ENCODE assay signal across 34 mouse cellular contexts in the genomic region with DNA sequence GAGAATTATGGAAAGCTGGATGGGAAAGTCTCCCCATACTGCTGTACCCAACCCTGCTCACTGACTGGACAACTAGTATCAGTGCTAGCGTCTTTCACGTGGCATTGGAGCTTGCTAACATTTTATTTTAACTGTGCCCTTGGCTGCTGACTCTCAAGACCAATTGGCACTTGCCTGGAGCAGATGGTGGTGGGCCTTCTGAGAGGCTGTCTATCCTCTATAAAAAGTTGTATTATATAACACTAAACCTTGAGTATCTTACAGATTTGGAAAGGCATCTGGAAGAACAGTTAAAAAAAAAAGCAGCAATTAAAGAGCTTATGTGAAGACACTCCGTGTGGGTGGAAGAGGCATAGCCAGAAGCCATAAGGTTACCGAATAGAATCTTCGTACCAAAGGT. TPM values are rescaled to one million over a fixed set of nuclear protein-coding genes. Genes with fewer than 3 reads are reported as not detected.
DNase-seq lines count a peak whose midpoint lies in the region.
"Had no signal": no experiment of that assay in that cellular context is flagged by ENCODE, and none has a peak within 500 bp of the region (broad histone marks: within the 10 kb centered on the region; RNA-seq: fewer than 3 reads in every experiment).

No protein-coding gene starts in this region.

- peak; percentile 74 to 75 for DNase-seq in frontal cortex, adult 2 months (ENCODE audit: extremely low spot score in 1 of 2, low spot score in 1 of 2)
- no peak for DNase-seq in frontal cortex, postnatal 10 days (ENCODE audit: low spot score in 2 of 2)
- peak; percentile 70 for DNase-seq in right cerebral cortex, adult 18-20 months
- DNase-seq in right cerebral cortex, postnatal 14 days, result no peak
- DNase-seq in left cerebral cortex, postnatal 36 days (ENCODE audit: low spot score in 2 of 2), result peak; percentile 65 to 66
- no peak for DNase-seq in urinary bladder, postnatal 25 days (ENCODE audit: low spot score)
- no peak for DNase-seq in kidney, adult 8-10 months
- DNase-seq: adrenal gland, postnatal 14 days; cerebellum, adult 11-12 months; cerebellum, postnatal 10 days; gastrocnemius, adult 2 months; gastrocnemius, postnatal 36 days; heart, adult 2 months; heart, postnatal 10 days; kidney, postnatal 14 days; liver, embryonic 13.5 days; lung, adult 18-20 months; lung, postnatal 4 days had no signal

- intact Hi-C loops in left cerebral cortex, postnatal 36 days (cut with DNase I), result no loop called here

RNA-seq across cellular contexts. Expression of a gene that starts 11.7 kb away (rescaled TPM):
- polyA plus RNA-seq in frontal cortex, adult 2 months (2012; rRNA removed), result 2.8 and 3.1 TPM in 2 replicates
- total RNA-seq in left cerebral cortex, postnatal 36 days (2021), result 1 to 10 TPM; 1.0 to 1.2 TPM
- total RNA-seq: adrenal gland, postnatal 14 days; common myeloid progenitor, adult 5-6 weeks; heart, adult 2 months; heart, postnatal 10 days; midbrain, postnatal 0 days had no signal
- polyA plus RNA-seq: erythroblast, embryonic 14.5 days; forebrain, embryonic 11.5 days; G1E; heart, embryonic 13.5 days; hindbrain, embryonic 14.5 days; kidney, embryonic 14.5 days; limb, embryonic 10.5 days; midbrain, embryonic 12.5 days; myocyte; neural tube, embryonic 12.5 days; stomach, embryonic 14.5 days had no signal

RNA-seq across cellular contexts. Expression of a gene that starts 32.0 kb away (rescaled TPM):
- polyA plus RNA-seq in frontal cortex, adult 2 months (2012; rRNA removed), result 17.4 and 32.4 TPM in 2 replicates
- total RNA-seq in left cerebral cortex, postnatal 36 days (2021), result 10 to 100 TPM; 68.8 to 73.4 TPM
- total RNA-seq: common myeloid progenitor, adult 5-6 weeks; hematopoietic stem cell, adult 5-6 weeks had no signal
- polyA plus RNA-seq: erythroblast, embryonic 14.5 days; G1E; myocyte; stomach, embryonic 14.5 days had no signal

RNA-seq across cellular contexts. Expression of a gene that starts 33.7 kb away (rescaled TPM):
- polyA plus RNA-seq in frontal cortex, adult 2 months (2012; rRNA removed), result 0.08 and 0.18 TPM in 2 replicates
- total RNA-seq in left cerebral cortex, postnatal 36 days (2021), result under 1 TPM; 0.18 to 0.20 TPM
- total RNA-seq: adrenal gland, postnatal 14 days; common myeloid progenitor, adult 5-6 weeks; gastrocnemius, adult 2 months; gastrocnemius, postnatal 36 days; heart, adult 2 months; heart, postnatal 10 days; hematopoietic stem cell, adult 5-6 weeks; layer of hippocampus, postnatal 10 days had no signal
- polyA plus RNA-seq: erythroblast, embryonic 14.5 days; forebrain, embryonic 11.5 days; forebrain, embryonic 16.5 days; G1E; hindbrain, embryonic 14.5 days; midbrain, embryonic 12.5 days; midbrain, postnatal 0 days; myocyte had no signal

RNA-seq across cellular contexts. Expression of a gene that starts 52.6 kb away (rescaled TPM):
- polyA plus RNA-seq in frontal cortex, adult 2 months (2012; rRNA removed), result 82.9 and 83.5 TPM in 2 replicates
- 100 to 1,000 TPM; 251 to 273 TPM for total RNA-seq in left cerebral cortex, postnatal 36 days (2021)
- total RNA-seq: common myeloid progenitor, adult 5-6 weeks; hematopoietic stem cell, adult 5-6 weeks had no signal
- polyA plus RNA-seq: erythroblast, embryonic 14.5 days; G1E; myocyte had no signal

Comparison
In these comparisons a context has a peak if more than half of its experiments do, and no peak if none do; other contexts are left out.
1. DNase-seq: peak in frontal cortex, adult 2 months (2 of 2), right cerebral cortex, adult 18-20 months (single experiment) and left cerebral cortex, postnatal 36 days (2 of 2); none in frontal cortex, postnatal 10 days (0 of 2), right cerebral cortex, postnatal 14 days (single experiment), urinary bladder, postnatal 25 days (single experiment) and kidney, adult 8-10 months (0 of 2).